Mouse (Mus musculus) left cerebral cortex, adult 18-20 months (tissue): ENCODE data around the gene Cdipt. TPM values are rescaled to one million over a fixed set of nuclear protein-coding genes. Genes with fewer than 3 reads are reported as not detected.
A peak's percentile ranks its signal among the peaks of the same experiment; 100 is the strongest.

ENCODE experiments used
- DNase-seq, 2 experiments: peaks; one replicate each; pipeline ENCODE4 v3.0.0; 2021 to 2022; ENCODE audit warnings: low spot score in 2 of 2, mixed read lengths in 1 of 2
- total RNA-seq, 2 experiments: library from RNA; stranded (reverse); gene quantifications; 2 replicates each; pipeline ENCODE4 v1.2.3; 2021

The Cdipt gene
- total RNA-seq, 2 experiments from 2014 or later = 171 to 180 TPM

DNA sequence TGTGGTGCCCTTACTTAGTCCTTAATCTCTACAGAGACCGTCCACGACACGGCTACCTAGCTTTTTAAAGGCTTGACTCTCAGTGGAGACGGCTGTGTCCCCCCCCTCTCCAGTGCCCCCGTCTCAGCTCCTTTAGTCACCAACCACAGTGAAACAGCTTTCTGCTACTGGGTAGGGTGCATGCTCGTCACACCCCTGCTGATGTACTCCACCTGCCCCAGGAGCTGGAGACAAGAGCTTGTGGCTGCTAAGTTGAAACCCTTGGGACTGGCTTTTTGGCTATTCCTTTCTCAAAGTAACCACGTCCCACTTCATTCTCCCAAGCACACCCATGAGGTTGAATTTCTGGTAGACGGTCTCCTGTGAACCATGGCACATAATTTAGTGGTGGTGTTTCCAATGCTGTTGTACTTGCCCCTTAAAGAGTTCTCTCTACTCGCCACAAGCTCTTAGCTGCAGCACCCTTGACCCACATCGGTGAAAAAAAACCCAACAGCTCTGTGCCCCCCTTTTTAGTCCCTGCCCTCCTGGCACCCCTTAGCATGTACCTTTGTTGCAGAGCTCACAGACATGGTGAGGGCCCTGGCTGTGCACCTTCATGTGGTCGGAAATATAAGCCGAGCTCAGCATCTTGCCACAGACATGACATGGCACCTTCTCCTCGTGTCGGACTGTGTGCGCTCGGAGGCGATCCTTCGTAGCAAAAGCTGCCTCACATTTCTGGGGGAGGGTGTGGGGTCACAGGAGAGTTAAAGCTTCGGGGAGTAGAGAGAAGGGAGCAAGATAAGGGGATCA, 48.4 kb downstream of the Cdipt start:
- DNase-seq = no peak

DNA sequence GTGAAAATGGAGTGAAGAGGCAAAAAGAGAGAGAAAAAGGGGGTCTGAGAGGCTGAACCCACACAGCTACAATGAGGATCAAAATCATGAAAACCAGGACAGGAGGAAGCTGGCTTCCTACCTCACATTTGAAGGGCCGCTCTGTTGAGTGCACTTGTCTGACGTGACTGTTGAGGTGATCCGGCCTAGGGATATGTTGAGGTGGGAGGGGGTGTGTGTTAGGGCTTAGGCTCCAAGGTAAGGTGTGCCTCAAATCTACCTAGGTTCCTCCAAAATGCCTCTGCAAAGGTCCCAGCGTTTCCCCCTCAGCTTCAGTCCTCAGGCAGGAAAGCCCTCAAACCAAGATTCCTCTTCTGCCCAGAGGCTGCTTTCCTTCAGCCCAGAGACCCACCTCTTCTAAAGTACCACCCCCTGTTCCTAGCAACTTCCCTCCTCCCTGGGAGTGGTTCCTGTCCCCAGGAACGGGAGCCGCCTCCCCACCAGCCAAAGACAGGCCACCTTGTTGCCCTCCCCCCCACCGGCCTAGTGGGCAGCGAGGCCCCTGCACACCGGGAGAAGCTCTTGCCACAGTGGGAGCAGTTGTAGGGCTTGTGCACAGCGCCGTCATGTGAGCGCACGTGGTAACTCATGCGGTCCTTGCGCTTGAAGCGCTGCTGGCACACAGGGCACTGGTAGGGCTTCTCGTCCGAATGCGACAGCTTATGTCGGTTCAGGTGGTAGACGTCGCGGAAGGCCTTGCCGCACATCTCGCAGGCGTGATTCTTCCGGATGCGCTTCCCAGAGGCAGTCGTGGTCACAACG, 49.2 kb downstream of the Cdipt start:
- DNase-seq = peak; percentile 75 to 84

DNA sequence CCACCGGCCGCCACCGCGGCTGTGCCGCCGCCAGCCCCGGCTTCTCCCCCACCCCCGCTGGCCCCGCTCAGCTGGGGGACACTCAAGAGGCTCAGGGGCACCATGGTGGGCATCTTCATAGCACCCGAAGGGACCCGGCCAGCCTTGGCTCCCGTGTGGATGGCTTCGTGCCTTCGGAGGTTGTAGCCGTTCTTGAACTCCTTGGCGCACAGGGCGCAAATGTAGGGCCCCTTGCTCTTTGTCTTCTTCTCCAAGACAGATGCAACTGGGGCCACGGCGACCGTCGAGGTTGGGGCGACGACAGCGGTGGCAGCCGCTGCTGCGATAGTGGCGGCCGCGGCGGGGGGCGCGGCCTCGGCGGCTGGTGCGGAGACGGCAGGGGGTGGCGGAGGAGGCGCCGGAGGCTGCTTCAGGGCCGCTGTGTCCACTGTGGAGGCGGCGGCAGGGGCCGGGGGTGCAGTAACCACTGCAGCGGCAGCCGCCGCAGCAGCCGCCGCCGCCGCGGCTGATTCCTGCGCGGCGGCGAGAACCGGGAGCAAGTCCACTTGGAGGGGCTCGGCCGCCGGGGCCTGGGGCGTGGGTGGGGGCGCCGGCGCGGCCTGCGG, 49.9 kb downstream of the Cdipt start:
- peak in 1 of 2 experiments; percentile 55 for DNase-seq

DNA sequence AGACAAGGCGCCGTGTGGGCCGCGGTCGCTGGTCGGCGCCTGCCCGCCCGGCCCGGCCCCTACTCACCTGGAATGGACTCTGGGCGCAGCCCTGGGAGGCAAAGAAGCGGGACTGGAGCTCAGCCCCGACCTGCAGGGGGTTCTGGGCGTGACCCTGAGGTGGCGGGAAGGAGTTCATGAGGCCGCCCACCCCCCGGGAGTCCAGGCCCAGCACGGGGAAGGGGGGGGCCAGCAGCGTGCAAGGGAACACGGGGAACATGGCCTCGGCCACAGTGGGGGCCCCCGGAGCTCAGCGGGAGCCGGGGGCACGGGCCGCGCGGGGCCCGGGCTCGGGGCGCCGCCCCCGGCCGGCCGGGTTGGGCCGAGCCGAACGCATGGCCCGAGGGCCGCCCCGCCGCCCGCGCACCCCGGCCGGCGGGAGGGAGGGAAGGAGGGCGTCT, 50.5 kb downstream of the Cdipt start:
- peak in 1 of 2 experiments; percentile 52 for DNase-seq

DNA sequence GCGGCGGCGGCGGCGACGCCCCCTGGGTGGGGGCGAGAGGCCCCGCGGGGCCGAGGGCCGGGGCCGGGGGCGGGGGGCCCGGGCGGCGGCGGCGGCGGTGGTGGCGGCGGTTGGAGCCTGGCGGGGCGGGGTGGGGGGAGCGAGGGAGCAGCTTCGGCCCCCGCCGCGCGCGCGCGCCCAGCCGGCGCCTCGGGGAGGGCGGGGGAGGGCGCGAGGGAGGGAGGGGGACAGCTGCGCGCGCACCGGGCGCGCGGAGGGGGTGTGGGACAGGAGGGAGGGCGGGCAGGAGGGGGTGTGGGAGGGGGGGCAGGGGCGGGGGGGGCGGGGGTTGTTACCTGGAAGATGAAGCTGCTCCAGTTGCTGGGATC, 50.9 kb downstream of the Cdipt start:
- peak in 1 of 2 experiments; percentile 64 for DNase-seq

DNA sequence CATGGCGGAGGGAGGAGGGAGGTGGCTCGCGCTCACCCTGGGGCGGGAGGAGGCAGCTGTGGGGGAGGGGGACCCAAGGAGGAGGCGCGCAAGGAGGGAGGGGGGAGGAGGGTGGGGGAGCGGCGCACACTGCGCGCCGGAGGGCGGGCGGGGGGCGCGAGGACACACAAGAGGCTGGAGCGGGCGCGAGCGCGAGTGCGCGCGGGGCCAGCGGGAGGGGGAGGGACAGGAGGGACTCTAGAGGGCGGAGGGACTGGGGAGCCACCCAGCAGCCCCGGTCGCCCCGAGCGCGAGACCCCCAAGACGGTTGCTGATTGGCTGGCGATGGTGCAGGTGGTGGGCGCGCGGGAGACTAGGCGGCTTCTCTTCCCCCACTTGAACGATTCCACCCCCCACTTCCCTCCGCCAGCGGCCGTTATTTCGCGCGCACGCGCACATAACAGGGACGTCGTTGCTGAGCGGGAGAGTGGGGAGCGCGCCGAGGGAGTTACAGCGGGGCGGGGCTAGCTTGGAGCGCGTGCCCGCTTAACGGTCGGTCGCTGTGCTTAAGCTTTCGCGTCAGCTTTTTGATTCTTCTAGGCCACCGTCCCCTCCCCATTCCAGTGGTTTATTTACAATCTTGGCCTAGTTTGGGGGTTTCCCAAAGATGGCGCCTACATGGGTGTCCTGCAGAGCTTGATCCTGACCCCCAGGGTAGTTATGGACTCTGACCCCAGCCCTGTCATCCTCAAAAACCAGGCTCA, 51.4 kb downstream of the Cdipt start, which contains the start of gene Maz:
Maz (minus strand) TSS at position 54 of the 743 bp plus-strand sequence.
- DNase-seq = peak; percentile 99

DNA sequence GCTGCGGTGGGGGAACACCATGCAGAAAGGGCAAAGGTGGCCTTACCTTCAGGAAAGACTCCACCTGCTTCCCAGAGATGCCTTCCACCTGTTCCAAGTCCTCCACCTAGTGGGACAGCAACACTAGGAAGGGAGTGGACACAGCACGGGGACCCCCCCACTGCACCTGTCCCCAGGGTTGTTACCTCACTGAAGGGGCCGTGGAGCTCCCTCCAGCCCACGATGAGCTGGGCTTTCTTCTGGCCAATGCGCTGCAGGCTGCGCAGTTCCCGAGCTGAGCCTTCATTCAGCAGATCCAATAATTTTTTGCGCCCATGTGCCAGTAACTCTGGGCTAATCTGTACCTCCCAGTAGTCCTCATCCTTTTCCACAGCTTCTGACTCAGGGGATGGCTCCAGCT, 52.2 kb downstream of the Cdipt start:
- DNase-seq = peak in 1 of 2 experiments; percentile 24

Other genes with a start within 250 kb of the Cdipt start
- 100 to 1,000 TPM; 157 to 208 TPM for gene Mapk3, start 216.3 kb upstream of the Cdipt start, total RNA-seq
- gene Gdpd3, start 209.6 kb upstream of the Cdipt start, total RNA-seq = 1 to 10 TPM; 1.3 to 3.5 TPM
- gene Ypel3, start 199.0 kb upstream of the Cdipt start, total RNA-seq = 100 to 1,000 TPM; 282 to 325 TPM
- under 1 TPM; 0.56 to 0.63 TPM for gene Tbx6, start 194.4 kb upstream of the Cdipt start, total RNA-seq
- gene Ppp4c, start 183.4 kb upstream of the Cdipt start, total RNA-seq = 10 to 100 TPM; 48.3 to 48.5 TPM
- 10 to 100 TPM; 63.0 to 65.5 TPM for gene Fam57b, start 178.2 kb upstream of the Cdipt start, total RNA-seq
- gene 4930451I11Rik, start 144.3 kb upstream of the Cdipt start, total RNA-seq = not detected
- 10 to 100 TPM; 55.8 to 56.1 TPM for gene Doc2a, start 128.5 kb upstream of the Cdipt start, total RNA-seq
- gene Hirip3, start 113.9 kb upstream of the Cdipt start, total RNA-seq = 10 to 100 TPM; 29.0 to 31.9 TPM
- 10 to 100 TPM; 54.0 to 54.6 TPM for gene Ino80e, start 113.5 kb upstream of the Cdipt start, total RNA-seq
- gene Taok2, start 91.2 kb upstream of the Cdipt start, total RNA-seq = 100 to 1,000 TPM; 150 to 163 TPM
- gene Tmem219, start 53.0 kb upstream of the Cdipt start, total RNA-seq = 10 to 100 TPM; 19.6 to 23.3 TPM
- 100 to 1,000 TPM; 136 to 158 TPM for gene Kctd13, start 47.0 kb upstream of the Cdipt start, total RNA-seq
- gene Asphd1, start 26.3 kb upstream of the Cdipt start, total RNA-seq = 10 to 100 TPM; 39.7 to 43.3 TPM
- gene Sez6l2, start 25.4 kb upstream of the Cdipt start, total RNA-seq = 100 to 1,000 TPM; 407 to 416 TPM
- under 1 TPM in 1 of 2 experiments, not detected in 1; 0.45 TPM for gene Cdiptos, start 184 bp downstream of the Cdipt start, total RNA-seq
- 1 to 10 TPM; 8.6 to 9.5 TPM for gene Mvp, start 38.7 kb downstream of the Cdipt start, total RNA-seq
- gene Pagr1b, start 40.6 kb downstream of the Cdipt start, total RNA-seq = not detected
- gene Pagr1a, start 41.4 kb downstream of the Cdipt start, total RNA-seq = 10 to 100 TPM; 18.7 to 35.6 TPM
- gene Gm42742, start 45.2 kb downstream of the Cdipt start, total RNA-seq = 10 to 100 TPM; 45.7 to 55.3 TPM
- gene Prrt2, start 45.3 kb downstream of the Cdipt start, total RNA-seq = 100 to 1,000 TPM; 202 to 211 TPM
- 100 to 1,000 TPM; 205 to 207 TPM for gene Maz, start 51.1 kb downstream of the Cdipt start, total RNA-seq
- 1 to 10 TPM; 3.6 to 5.7 TPM for gene Kif22, start 66.6 kb downstream of the Cdipt start, total RNA-seq
- gene Zg16, start 111.4 kb downstream of the Cdipt start, total RNA-seq = not detected
- 1 to 10 TPM; 1.1 to 1.6 TPM for gene AI467606, start 115.4 kb downstream of the Cdipt start, total RNA-seq
- gene Qprt, start 146.3 kb downstream of the Cdipt start, total RNA-seq = under 1 TPM; 0.54 to 0.63 TPM
- gene Spn, start 161.9 kb downstream of the Cdipt start, total RNA-seq = under 1 TPM; 0.09 to 0.16 TPM
- gene Cd2bp2, start 220.1 kb downstream of the Cdipt start, total RNA-seq = 10 to 100 TPM; 88.0 to 90.2 TPM
- 10 to 100 TPM; 90.8 to 94.1 TPM for gene Tbc1d10b, start 232.6 kb downstream of the Cdipt start, total RNA-seq
- 1 to 10 TPM; 2.1 to 3.0 TPM for gene Mylpf, start 233.0 kb downstream of the Cdipt start, total RNA-seq